Mouse (Mus musculus): ENCODE results near the gene Depdc1b. TPM values are rescaled to one million over a fixed set of nuclear protein-coding genes. Genes with fewer than 3 reads are reported as not detected.

Gene Depdc1b
- total RNA-seq (2021) = 1 to 10 TPM in 1 of 2 experiments, under 1 TPM in 1; 0.57 to 1.2 TPM
- long read RNA-seq, experiment 1 = 0 reads
- long read RNA-seq, experiment 2, partial matches to known transcripts = 0 of 1 reads
- long read RNA-seq, experiment 2, other reads (novel, unspliced or antisense) = 0 of 1 reads

- intact Hi-C loops (cut with DNase I) = no loop called here
- DNase-seq (ENCODE audit: low spot score in 2 of 2) = peak; percentile 96
Measured at GRCm38 (mm10) chr13:108315702-108316486, at the start of gene Depdc1b. Depdc1b (plus strand) TSS chr13:108316332.

GRCm38 (mm10) chr13:108267841-108268634 is 48.1 kb upstream of the Depdc1b start:
- no peak for DNase-seq (ENCODE audit: low spot score in 2 of 2)
- intact Hi-C loops (cut with DNase I) = no loop called here

DNA sequence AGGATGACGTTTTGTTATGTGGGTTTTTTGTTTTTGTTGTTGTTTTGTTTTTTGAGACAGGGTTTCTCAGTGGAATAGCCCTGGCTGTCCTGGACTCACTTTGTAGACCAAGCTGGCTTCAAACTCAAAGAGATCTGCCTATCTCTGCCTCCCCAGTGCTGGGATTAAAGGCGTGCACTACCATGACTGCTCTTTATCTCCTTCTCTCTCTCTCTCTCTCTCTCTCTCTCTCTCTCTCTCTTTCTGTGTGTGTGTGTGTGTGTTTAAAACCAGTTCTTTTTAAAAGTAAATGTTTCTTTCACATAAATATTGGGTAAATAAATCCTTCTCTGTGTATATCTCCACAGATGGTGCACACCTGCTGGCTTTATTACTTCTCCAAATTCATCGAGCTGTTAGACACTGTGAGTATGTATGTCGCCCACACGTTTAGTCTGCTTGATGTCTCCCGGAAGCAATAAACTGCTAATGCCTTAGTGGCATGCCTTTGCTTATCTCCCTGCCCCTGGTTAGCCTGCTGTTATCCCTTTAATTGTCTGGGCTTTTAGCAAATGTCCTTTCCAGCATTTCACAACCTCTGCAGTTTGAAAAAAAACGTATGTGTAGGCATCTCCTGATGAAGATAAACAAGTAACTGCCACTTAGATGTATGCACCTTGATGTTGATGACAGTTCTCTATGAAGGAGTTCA is 44.5 kb upstream of the Depdc1b start:
- DNase-seq (ENCODE audit: low spot score in 2 of 2) = no peak
- intact Hi-C loops (cut with DNase I) = no loop called here

GRCm38 (mm10) chr13:108272332-108272731 is 43.8 kb upstream of the Depdc1b start:
- DNase-seq (ENCODE audit: low spot score in 2 of 2) = no peak
- intact Hi-C loops (cut with DNase I) = no loop called here

GRCm38 (mm10) chr13:108273034-108273433 is 43.1 kb upstream of the Depdc1b start:
- no peak for DNase-seq (ENCODE audit: low spot score in 2 of 2)
- intact Hi-C loops (cut with DNase I) = no loop called here

DNA sequence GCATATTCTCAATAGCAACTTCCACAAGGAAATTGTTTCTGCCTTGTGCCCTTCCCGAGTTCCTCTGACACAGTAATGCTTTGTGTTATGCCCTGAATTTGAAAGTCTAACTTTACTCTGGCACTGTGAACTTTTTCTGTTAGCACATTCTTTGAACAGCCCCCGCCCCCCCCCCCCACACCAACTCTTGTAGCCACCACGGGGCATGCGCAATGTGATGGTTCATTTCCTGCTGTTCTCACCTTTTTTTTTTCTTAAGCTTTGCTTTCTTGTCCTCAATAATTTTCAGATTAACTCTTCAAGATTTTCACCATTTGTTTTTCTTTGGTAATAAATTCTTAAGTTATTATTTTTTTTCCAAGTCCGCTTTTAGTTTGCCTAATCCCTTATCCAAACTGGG is 42.7 kb upstream of the Depdc1b start:
- intact Hi-C loops (cut with DNase I) = no loop called here

GRCm38 (mm10) chr13:108276561-108276960 is 39.6 kb upstream of the Depdc1b start:
- DNase-seq (ENCODE audit: low spot score in 2 of 2) = no peak
- intact Hi-C loops (cut with DNase I) = no loop called here

More for the DNA sequence above, 42.7 kb upstream of the Depdc1b start:
- DNase-seq (ENCODE audit: low spot score in 2 of 2) = no peak

DNA sequence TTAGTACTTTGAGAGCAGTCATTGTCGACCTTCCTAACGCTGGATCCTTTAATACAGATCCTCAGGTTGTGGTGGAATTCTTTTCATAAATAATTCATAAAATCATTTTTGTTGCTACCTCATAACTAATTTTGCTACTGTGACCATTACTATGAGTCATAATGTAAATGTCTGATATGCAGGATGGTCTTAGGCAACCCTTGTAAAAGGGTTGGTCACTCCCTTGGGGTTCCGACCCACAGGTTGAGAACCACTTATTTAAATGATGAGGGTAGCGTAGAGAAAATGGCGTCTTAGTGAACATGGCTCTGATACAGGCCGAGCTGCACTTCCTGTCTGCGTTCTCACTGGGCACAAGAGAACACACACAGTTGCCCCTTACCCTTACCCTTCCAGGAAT is 38.8 kb upstream of the Depdc1b start:
- intact Hi-C loops (cut with DNase I) = no loop called here

GRCm38 (mm10) chr13:108278592-108278991 is 37.5 kb upstream of the Depdc1b start:
- intact Hi-C loops (cut with DNase I) = no loop called here

More for the DNA sequence above, 38.8 kb upstream of the Depdc1b start:
- no peak for DNase-seq (ENCODE audit: low spot score in 2 of 2)

DNA sequence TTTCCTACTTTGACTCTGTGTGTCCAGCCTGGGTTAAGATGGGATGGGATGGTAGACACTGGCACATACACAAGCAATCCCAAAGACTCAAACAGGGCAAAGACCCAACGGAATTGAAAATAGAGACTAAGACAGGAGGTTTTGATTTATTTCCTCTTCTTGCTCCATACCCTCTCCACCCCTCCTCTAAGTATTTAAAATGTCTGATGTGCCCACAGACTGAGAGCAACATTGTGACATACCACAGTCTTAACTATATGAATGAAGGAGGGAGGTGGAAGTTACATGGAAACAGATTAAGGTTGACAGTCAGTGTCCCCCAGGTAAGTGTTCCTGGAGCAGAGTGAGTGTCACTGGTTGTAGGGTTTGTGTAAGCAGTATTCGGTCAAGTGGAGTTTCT is 31.8 kb upstream of the Depdc1b start:
- intact Hi-C loops (cut with DNase I) = no loop called here
- no peak for DNase-seq (ENCODE audit: low spot score in 2 of 2)

More at GRCm38 (mm10) chr13:108278592-108278991, 37.5 kb upstream of the Depdc1b start:
- peak in 1 of 2 experiments; percentile 11 for DNase-seq (ENCODE audit: low spot score in 2 of 2)

GRCm38 (mm10) chr13:108287953-108288352 is 28.2 kb upstream of the Depdc1b start:
- intact Hi-C loops (cut with DNase I) = no loop called here

DNA sequence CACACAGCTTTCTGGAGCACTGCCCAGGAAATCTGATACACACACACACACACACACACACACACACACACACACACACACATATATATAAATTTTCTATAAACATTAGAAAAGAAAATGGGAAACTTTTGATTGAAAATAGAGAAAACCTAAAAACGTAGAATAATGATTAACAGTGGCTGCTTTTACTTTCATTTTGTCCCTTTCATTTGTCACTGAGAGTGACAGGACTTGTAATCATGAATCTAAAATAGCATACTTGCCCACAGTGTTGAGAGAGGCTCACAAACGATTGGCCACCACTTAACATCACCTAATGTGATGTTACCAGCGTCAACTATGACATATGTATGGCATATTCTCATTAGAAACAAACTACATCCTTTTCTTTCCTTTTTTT is 26.7 kb upstream of the Depdc1b start:
- intact Hi-C loops (cut with DNase I) = no loop called here
- no peak for DNase-seq (ENCODE audit: low spot score in 2 of 2)

More at GRCm38 (mm10) chr13:108287953-108288352, 28.2 kb upstream of the Depdc1b start:
- DNase-seq (ENCODE audit: low spot score in 2 of 2) = no peak

GRCm38 (mm10) chr13:108290314-108290713 is 25.8 kb upstream of the Depdc1b start:
- no peak for DNase-seq (ENCODE audit: low spot score in 2 of 2)
- intact Hi-C loops (cut with DNase I) = no loop called here

GRCm38 (mm10) chr13:108297350-108298093 is 18.6 kb upstream of the Depdc1b start:
- DNase-seq (ENCODE audit: low spot score in 2 of 2) = no peak
- intact Hi-C loops (cut with DNase I) = no loop called here

- DNase-seq (ENCODE audit: low spot score in 2 of 2) = no peak
- intact Hi-C loops (cut with DNase I) = no loop called here
Measured at GRCm38 (mm10) chr13:108298241-108298640, 17.9 kb upstream of the Depdc1b start.

DNA sequence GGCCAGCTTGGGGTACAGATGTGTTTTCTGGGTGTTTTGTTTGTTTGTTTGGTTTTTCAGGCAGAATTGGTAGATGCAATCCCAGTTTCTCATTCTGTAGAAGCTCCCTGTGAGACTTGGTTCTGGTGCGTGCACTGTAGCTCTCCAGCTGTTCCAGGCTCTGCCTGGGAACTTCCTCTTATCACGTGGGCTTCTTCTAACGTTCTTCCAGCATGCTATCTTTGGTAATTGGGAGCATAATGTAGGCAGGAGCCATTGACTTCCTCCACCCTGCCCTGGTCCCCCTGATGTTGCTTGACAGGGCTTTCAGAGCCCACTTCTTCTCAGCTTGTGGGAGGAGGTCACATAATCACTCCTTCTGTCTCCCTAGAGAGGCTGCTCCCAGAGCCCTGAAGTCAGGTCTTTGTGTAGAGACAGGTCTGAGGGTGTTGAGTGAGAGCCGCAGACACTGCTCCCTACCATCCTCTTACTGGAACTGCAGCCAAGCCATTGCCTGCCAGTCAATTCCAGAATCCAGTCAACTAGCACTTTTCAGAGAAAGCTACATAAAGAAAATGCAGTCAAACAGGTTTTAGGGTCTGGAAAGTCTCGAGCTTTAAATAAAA is 15.7 kb upstream of the Depdc1b start:
- DNase-seq (ENCODE audit: low spot score in 2 of 2) = no peak
- intact Hi-C loops (cut with DNase I) = no loop called here

GRCm38 (mm10) chr13:108301411-108301810 is 14.7 kb upstream of the Depdc1b start:
- DNase-seq (ENCODE audit: low spot score in 2 of 2) = peak; percentile 8 to 47
- intact Hi-C loops (cut with DNase I) = no loop called here

DNA sequence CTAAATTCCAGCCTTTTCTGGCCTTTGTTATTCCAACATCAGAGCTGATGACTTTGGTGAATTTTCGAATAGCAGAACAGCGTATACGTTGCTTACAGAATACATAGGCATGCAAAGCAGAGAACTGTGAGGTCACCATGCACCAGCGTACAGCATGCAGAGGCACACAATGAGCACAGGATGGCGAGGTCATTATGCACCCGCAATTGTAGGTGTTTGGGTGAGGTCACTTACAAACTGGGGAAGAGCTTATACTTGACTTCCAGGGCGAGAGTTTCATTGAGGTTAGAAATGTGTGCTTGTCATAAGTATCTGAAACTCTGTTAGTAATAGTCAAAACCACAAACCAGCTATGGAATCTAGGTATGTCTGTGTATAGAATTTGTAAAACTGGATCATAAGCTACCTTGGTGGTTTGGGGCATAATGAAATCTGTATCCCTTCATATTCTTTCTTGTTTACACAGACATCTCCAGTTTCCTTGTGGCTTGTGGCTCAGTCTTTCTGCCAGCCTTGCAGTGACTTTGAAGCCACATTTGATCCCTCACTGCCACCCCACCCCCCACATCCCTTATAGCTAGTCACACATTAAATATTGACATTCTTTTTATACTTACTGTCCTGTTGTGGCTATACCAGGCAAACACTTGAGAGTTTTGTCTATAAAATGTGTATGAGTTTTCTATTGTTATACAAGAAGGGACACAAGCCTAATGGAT is 13.0 kb upstream of the Depdc1b start:
- intact Hi-C loops (cut with DNase I) = no loop called here
- DNase-seq (ENCODE audit: low spot score in 2 of 2) = no peak

All from left cerebral cortex, postnatal 14 days (tissue).